Mouse (Mus musculus): Measurements from ENCODE around the gene Anapc16. TPM values are rescaled to one million over a fixed set of nuclear protein-coding genes. Genes with fewer than 3 reads are reported as not detected.

Gene Anapc16
- total RNA-seq (2021), result 10 to 100 TPM; 45.0 to 46.0 TPM
- long read RNA-seq, experiment 1, transcript Anapc16-201 (5 exons, 1,379 nt), result minor isoform, 7 of 52 reads
- long read RNA-seq, experiment 1, transcript Anapc16-204 (4 exons, 1,852 nt), result major isoform, 31 of 52 reads
- long read RNA-seq, experiment 1, partial matches to known transcripts, result 6 of 52 reads
- long read RNA-seq, experiment 1, other reads (novel, unspliced or antisense), result 5 of 52 reads
- long read RNA-seq, experiment 2, transcript Anapc16-204 (4 exons, 1,852 nt), result major isoform, 43 of 62 reads
- long read RNA-seq, experiment 2, transcript Anapc16-201 (5 exons, 1,379 nt), result minor isoform, 7 of 62 reads
- long read RNA-seq, experiment 2, partial matches to known transcripts, result 2 of 62 reads
- long read RNA-seq, experiment 2, other reads (novel, unspliced or antisense), result 8 of 62 reads

DNA sequence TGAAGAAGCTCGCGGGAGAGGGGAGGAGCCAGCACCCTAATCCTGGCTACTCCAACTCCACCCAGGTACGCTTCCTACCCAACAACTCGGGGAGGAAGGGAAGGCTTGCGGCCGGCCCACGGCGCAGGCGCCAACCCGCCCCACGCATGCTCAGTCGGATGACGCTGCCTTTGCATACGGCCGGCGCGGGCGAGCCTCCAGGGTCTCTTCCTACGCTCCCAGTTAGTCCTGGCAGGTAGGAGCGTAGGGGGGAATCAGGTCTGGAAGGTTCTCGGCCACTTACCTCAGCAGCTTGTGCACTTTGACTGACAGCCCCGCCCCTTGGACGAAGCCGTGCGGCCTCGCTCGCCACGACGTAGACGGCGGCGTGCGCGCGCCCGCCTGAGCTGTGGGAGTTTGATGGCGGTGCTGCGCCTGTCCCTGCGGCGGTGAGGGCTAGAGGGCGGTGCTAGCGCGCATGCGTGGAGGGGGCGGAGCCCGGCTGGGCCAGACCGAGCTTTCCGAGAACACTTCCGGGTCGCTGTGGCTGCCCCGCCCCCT, at the start of gene Anapc16, which contains the start of gene Ascc1:
Anapc16 (minus strand) TSS at position 463 of the 540 bp plus-strand sequence.
Ascc1 (plus strand) TSS at position 133 of the 540 bp plus-strand sequence.
- DNase-seq, result peak; percentile 94 to 95
- intact Hi-C loops (cut with DNase I), result loop anchor here (10.0 kb wide), 1 partner anchor 242 kb away; no protein-coding TSS in a partner anchor

GRCm38 (mm10) chr10:60050581-60050980, 47.6 kb upstream of the Anapc16 start:
- intact Hi-C loops (cut with DNase I), result no loop called here
- no peak for DNase-seq

- DNase-seq, result no peak
- intact Hi-C loops (cut with DNase I), result no loop called here
Measured at GRCm38 (mm10) chr10:60046696-60047095, 43.8 kb upstream of the Anapc16 start.

GRCm38 (mm10) chr10:60042350-60042922, 39.5 kb upstream of the Anapc16 start:
- DNase-seq, result no peak
- intact Hi-C loops (cut with DNase I), result no loop called here

- no peak for DNase-seq
- intact Hi-C loops (cut with DNase I), result no loop called here
Measured at GRCm38 (mm10) chr10:60035744-60036143, 32.8 kb upstream of the Anapc16 start.

- intact Hi-C loops (cut with DNase I), result no loop called here
- DNase-seq, result no peak
Measured at GRCm38 (mm10) chr10:60034621-60035020, 31.7 kb upstream of the Anapc16 start.

DNA sequence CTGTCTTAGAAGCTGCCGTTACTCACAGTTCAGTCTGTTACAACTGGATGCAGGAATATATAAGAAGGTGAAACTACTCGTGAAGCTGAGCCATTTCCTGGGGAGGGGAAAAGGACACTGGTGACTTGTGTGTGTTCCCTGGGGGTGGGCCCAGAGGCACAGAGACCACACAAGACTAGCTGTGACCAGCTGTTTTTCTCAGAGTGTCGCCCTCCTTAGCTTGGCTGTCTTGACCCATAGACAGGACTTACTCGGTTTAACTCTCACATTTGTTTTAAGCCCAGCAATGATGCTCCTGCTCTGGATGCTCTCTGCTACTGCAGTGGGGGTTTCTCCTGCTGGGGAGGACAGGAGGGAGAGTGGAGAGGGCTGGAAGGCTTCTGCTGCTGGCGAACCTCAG, 30.1 kb upstream of the Anapc16 start:
- intact Hi-C loops (cut with DNase I), result no loop called here
- no peak for DNase-seq

- intact Hi-C loops (cut with DNase I), result no loop called here
- DNase-seq, result no peak
Measured at GRCm38 (mm10) chr10:60032622-60033021, 29.7 kb upstream of the Anapc16 start.

DNA sequence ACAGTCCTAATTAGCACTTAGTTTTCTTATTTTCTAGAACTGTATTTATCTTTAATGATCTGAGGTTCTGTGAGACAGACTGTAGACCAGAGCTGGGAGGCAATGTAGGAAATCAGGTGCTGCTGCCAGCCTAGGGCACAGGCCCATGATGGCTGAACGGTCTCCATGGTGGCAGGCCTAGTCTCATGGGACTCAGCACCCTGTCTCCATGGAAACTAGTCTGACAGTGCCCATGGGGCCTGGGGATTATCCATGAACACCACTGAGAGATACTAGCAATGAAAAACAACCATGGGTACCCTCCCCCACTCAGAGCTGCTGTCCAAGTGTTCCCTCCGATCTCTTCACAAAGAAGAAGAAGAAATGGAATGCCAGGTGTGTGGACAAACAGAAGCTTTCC, 29.1 kb upstream of the Anapc16 start:
- no peak for DNase-seq
- intact Hi-C loops (cut with DNase I), result no loop called here

DNA sequence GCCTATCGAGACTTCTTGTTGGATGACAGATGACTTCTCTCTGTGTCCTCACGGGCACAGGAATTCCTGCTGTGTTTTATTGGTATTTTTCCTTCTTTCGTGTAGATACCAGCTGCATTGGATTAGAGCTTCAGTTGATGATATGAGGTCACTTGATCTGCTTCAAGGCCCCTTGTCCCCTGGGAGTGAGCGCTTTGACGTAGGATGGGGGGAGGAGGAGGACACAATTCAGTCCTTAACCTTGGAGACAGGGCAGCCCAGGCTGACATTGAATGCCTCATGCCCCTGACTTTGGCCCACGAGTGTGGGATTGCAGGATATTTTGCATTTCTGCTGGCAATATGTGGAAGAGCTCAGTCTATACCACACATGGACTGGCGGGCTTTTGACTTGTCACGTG, 28.6 kb upstream of the Anapc16 start:
- DNase-seq, result no peak
- intact Hi-C loops (cut with DNase I), result no loop called here

GRCm38 (mm10) chr10:60029387-60029786, 26.5 kb upstream of the Anapc16 start:
- intact Hi-C loops (cut with DNase I), result no loop called here
- no peak for DNase-seq

- intact Hi-C loops (cut with DNase I), result no loop called here
- no peak for DNase-seq
Measured at GRCm38 (mm10) chr10:60028979-60029378, 26.0 kb upstream of the Anapc16 start.

GRCm38 (mm10) chr10:60028181-60028580, 25.2 kb upstream of the Anapc16 start:
- no peak for DNase-seq
- intact Hi-C loops (cut with DNase I), result no loop called here

- intact Hi-C loops (cut with DNase I), result no loop called here
- DNase-seq, result no peak
Measured at GRCm38 (mm10) chr10:60027619-60028084, 24.7 kb upstream of the Anapc16 start.

DNA sequence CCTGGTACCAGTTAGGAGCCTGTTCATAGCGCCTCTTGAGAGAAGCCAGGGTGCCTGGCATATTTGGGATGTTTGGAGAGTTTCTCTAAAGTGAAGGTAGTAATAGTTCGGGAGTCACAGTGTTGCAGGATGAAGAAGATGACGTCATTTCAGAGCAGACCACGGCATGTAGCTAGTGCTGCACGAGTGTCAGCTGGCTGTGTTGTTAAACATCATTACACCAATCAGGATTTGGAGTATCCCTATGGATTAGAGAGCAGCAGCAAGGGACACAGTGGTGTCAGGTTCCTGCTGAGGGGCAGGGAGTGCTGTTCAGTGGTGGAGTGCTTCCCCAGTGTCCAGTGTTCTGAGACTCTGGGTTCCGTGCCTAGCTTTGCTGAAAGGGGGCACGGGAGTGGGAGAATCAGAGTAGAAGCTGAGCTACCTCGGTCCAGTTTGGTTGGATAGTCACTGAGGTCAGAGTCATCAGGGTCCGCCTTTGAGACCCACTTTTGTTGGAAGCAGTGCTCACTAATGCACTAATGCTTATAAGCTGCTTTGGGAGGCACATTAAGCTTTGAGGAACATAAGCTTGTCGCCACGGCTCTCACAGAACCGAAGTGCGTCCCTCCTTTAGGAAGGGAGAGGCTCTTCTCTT, 23.9 kb upstream of the Anapc16 start:
- intact Hi-C loops (cut with DNase I), result no loop called here
- DNase-seq, result no peak

DNA sequence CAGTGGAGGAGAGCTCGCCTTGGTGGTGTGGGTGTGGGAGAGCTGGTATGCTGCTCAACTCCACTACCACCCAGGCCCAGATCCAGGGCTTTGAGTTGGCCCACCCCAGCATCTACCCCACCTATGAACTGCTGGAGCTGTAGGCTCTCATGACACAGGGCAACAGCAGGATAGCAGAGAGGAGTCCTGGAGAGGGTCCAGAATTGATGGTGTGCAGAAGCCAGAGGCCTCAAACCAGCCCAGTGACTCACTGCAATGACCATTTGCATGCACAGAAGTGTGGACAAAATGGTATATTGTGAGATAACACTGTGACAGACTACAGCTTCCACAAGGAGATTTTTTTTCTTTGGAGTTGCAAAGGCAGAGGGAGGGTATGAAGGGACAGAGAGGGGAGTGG, 20.8 kb upstream of the Anapc16 start:
- no peak for DNase-seq
- intact Hi-C loops (cut with DNase I), result no loop called here

GRCm38 (mm10) chr10:60019299-60019698, 16.4 kb upstream of the Anapc16 start:
- no peak for DNase-seq
- intact Hi-C loops (cut with DNase I), result no loop called here

DNA sequence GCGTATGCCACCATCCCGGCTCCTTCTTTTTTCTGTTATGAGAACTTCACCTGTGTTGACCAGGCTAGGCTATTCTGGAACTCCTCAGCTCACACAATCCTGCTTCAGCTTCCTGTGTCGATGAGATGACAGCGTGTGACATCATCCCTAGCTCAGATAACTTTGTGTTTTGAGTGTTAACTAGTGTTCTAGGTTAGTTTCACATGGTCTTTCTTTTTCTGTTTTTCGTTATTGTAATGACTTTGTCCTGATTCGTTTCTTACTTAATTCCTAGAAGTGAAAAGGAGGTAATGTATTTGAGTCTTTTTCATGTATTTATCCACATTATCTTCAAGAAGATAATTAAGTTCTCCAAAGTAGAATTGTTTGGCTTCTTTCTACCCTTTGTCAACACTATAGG, 13.3 kb upstream of the Anapc16 start:
- intact Hi-C loops (cut with DNase I), result no loop called here

GRCm38 (mm10) chr10:60009115-60009514, 6.2 kb upstream of the Anapc16 start:
- no peak for DNase-seq
- intact Hi-C loops (cut with DNase I), result loop anchor here (5.0 to 10.0 kb wide), 3 partner anchors 63 to 236 kb away; no protein-coding TSS in a partner anchor

More for the DNA sequence above, 13.3 kb upstream of the Anapc16 start:
- DNase-seq, result no peak

- intact Hi-C loops (cut with DNase I), result loop anchor here (5.0 to 10.0 kb wide), 3 partner anchors 67 to 240 kb away; no protein-coding TSS in a partner anchor
- no peak for DNase-seq
Measured at GRCm38 (mm10) chr10:60005264-60005663, 2.3 kb upstream of the Anapc16 start.

DNA sequence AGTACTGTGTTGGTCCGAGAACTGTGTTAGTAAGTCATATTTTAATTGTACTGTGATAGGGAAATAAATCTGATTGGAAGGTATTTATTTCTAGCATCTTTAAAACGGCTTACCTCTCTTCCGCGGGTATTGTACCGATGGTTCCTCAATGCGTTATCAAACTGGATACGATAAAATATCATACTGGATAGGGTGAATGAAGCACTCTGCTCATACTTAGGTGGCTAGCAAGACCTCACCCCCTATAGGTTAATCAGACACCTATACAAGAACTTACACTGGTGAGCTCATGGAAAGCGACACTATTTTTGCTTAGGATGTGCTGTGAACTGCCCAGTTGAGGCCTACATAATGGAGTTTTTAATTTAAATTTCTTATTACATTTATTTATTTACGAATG, 912 bp upstream of the Anapc16 start:
- intact Hi-C loops (cut with DNase I), result loop anchor here (10.0 kb wide), 1 partner anchor 241 kb away; no protein-coding TSS in a partner anchor

More for the DNA sequence above, 912 bp upstream of the Anapc16 start:
- DNase-seq, result no peak

Data from gastrocnemius, postnatal 36 days (tissue).